Mouse (Mus musculus): ENCODE measurements at regions not wholly inside any gene's neighbourhood (a gene's known extent, or its start where the extent isn't known, plus 50 kb on each side); places are given as distances from the start of the nearest gene placed in this dataset.

DNA sequence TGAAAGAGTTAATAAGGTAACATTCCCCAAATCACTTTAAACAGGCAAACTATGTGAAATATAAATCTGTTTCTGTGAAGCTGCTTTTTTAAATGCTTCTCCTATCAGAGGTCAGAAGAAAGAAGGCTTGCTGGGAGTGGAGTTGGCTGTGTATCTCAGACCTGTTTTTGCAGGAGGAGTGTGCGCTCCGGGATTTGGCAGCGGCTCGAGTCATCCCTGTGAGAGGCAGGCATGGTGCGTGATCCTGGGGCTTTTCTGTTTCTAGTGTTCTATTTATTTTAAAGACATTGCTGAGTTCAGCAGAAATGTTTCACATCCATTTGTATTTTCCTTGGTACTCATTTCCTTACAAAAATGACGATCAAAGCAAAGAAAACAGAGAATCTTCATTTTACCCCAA, 91.0 kb upstream of the Gjb6 start:
- 0 out of 2 replicates have a peak, but pooled peaks cover 4% of the 10 kb centered on the region for H3K4me1 ChIP-seq (replicated peaks; ENCODE audit: control insufficient read depth, insufficient read depth, low read length)

DNA sequence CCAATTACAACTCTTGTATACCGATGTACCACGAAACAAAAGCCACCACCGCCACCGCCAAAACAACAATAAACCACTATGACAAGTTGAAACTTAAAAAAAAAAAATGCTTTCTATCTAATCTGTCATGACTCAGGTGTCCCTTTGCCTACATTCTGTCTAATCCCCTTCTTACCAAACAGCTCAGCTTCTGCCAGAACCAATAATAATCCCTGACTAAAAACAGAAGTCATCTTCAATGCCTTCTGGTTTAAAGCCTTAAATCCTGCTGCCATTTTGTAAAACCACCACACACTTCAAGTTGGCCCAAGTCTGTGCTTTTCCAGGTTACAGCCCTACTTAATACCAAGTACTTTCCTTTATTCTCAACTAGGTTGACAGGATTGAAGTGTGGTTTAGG, 86.9 kb upstream of the Gjb6 start:
- ATAC-seq = no peak
- H3K9me3 ChIP-seq (ENCODE audit: control insufficient read depth) = no peaks in the 10 kb centered on the region
- WGBS = 93% methylated on average over 4 of the region's 4 CpGs
- no peak overlapping the region for H3K4me2 ChIP-seq (replicated peaks; ENCODE audit: low read depth)
- H3K4me1 ChIP-seq (replicated peaks; ENCODE audit: control insufficient read depth, insufficient read depth, low read length) = 0 out of 2 replicates have a peak, but pooled peaks cover 4% of the 10 kb centered on the region
- H3K27ac ChIP-seq (ENCODE audit: low read depth, low read length) = no peak overlapping the region
- no peak overlapping the region for H3K4me3 ChIP-seq (ENCODE audit: low read depth, low read length)
- H3K9ac ChIP-seq (ENCODE audit: low read depth, low read length) = no peak overlapping the region
- TF ChIP-seq CTCF (IDR thresholded peaks at IDR 0.05; ENCODE audit: low read depth) = no peak
- H3K36me3 ChIP-seq (ENCODE audit: control insufficient read depth, insufficient read depth) = no peaks in the 10 kb centered on the region
- no peaks in the 10 kb centered on the region for H3K27me3 ChIP-seq (replicated peaks; ENCODE audit: control insufficient read depth, insufficient read depth, low read length)

More for the DNA sequence above, 91.0 kb upstream of the Gjb6 start:
- Histone ChIP-seq H3K27ac (ENCODE audit: low read depth, low read length) (no peak overlapping the region), H3K9me3 (ENCODE audit: control insufficient read depth) (no peaks in the 10 kb centered on the region), H3K27me3 (replicated peaks; ENCODE audit: control insufficient read depth, insufficient read depth, low read length) (no peaks in the 10 kb centered on the region), H3K9ac (ENCODE audit: low read depth, low read length) (no peak overlapping the region), H3K36me3 (ENCODE audit: control insufficient read depth, insufficient read depth) (no peaks in the 10 kb centered on the region), H3K4me2 (replicated peaks; ENCODE audit: low read depth) (no peak overlapping the region), H3K4me3 (ENCODE audit: low read depth, low read length) (no peak overlapping the region)
- TF ChIP-seq CTCF (IDR thresholded peaks at IDR 0.05; ENCODE audit: low read depth) = no peak
- WGBS = 58% methylated on average over 6 of the region's 6 CpGs
- ATAC-seq = no peak

DNA sequence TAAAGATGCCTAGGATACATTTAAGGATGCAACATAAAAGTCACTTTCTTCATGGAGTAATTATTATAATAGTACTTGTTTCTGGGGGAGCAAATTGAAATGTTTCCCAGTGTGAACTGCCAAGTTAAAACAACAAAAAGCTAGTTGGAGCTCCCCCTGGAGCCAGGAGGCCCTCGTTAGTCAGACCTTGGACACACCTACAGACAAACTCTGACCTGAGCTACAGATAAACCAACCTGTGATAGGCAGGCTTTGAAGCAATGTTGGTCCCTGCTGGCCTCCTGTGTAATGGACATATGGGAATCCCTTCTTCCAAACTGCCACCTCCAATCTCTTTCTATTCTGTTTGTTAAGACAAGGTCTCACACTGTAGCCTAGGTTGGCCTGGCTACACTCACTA, 86.2 kb upstream of the Gjb6 start:
- H3K27me3 ChIP-seq (replicated peaks; ENCODE audit: control insufficient read depth, insufficient read depth, low read length) = no peaks in the 10 kb centered on the region
- H3K36me3 ChIP-seq (ENCODE audit: control insufficient read depth, insufficient read depth) = no peaks in the 10 kb centered on the region
- H3K27ac ChIP-seq (ENCODE audit: low read depth, low read length) = no peak overlapping the region
- H3K9me3 ChIP-seq (ENCODE audit: control insufficient read depth) = no peaks in the 10 kb centered on the region
- ATAC-seq = peak; percentile 75; the same call in 1 of the 2 replicates
- H3K4me1 ChIP-seq (replicated peaks; ENCODE audit: control insufficient read depth, insufficient read depth, low read length) = 0 out of 2 replicates have a peak, but pooled peaks cover 4% of the 10 kb centered on the region
- WGBS = 24% methylated on average over 1 of the region's 1 CpGs
- TF ChIP-seq CTCF (IDR thresholded peaks at IDR 0.05; ENCODE audit: low read depth) = peak; percentile 52
- H3K4me3 ChIP-seq (ENCODE audit: low read depth, low read length) = no peak overlapping the region
- H3K9ac ChIP-seq (ENCODE audit: low read depth, low read length) = no peak overlapping the region
- no peak overlapping the region for H3K4me2 ChIP-seq (replicated peaks; ENCODE audit: low read depth)

DNA sequence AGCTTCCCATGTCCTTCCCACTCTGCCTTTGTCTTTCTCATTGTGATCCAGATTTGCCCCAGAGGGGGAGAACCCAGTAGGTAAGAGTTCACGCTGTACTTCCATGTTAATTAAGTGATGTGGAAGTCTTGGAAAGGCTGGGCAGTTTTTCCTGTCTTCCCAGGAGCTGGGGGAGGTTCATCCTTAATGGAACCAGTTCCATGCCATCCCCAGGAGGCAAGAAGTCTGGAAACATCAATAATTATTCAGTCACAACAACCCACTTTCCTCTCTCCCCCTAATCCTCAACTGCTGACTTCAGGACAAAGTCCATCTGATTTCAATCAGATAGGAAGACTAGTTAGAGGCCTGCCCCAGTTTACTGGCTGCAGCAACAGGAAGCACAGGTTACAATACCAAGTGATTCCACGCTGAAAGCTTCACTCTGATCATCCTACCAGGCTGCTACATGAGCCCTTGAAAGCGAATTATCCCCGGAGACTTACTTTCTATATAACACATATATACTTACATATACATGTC, 85.7 kb upstream of the Gjb6 start:
- ATAC-seq = peak; percentile 82
- no peak overlapping the region for H3K4me3 ChIP-seq (ENCODE audit: low read depth, low read length)
- no peaks in the 10 kb centered on the region for H3K36me3 ChIP-seq (ENCODE audit: control insufficient read depth, insufficient read depth)
- 0 out of 2 replicates have a peak, but pooled peaks cover 4% of the 10 kb centered on the region for H3K4me1 ChIP-seq (replicated peaks; ENCODE audit: control insufficient read depth, insufficient read depth, low read length)
- TF ChIP-seq CTCF (IDR thresholded peaks at IDR 0.05; ENCODE audit: low read depth) = no peak
- WGBS = 58% methylated on average over 4 of the region's 4 CpGs
- H3K4me2 ChIP-seq (replicated peaks; ENCODE audit: low read depth) = no peak overlapping the region
- H3K27ac ChIP-seq (ENCODE audit: low read depth, low read length) = no peak overlapping the region
- no peak overlapping the region for H3K9ac ChIP-seq (ENCODE audit: low read depth, low read length)
- H3K9me3 ChIP-seq (ENCODE audit: control insufficient read depth) = no peaks in the 10 kb centered on the region
- no peaks in the 10 kb centered on the region for H3K27me3 ChIP-seq (replicated peaks; ENCODE audit: control insufficient read depth, insufficient read depth, low read length)

DNA sequence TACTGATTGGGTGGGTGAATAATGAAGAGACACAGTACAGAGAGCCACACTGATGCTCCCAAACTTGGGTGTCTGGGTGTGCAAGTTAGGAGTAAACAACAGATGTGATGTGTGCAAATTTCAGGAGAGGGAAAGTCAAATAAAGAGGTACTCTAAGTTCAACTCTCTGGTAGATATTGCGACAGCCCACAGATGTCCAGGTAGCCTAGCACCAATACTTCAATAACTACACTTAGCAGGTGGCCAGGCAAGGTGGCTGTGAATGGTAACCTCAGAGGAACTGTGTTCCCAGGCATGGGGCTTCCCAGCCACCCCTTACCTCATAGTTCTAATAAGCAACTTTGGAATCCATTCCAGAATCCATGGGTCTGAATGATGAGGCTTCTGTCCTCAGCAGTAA, 54.4 kb upstream of the Gjb6 start:
- H3K4me3 ChIP-seq (ENCODE audit: low read depth, low read length) = no peak overlapping the region
- H3K9ac ChIP-seq (ENCODE audit: low read depth, low read length) = no peak overlapping the region
- no peaks in the 10 kb centered on the region for H3K4me1 ChIP-seq (replicated peaks; ENCODE audit: control insufficient read depth, insufficient read depth, low read length)
- H3K4me2 ChIP-seq (replicated peaks; ENCODE audit: low read depth) = no peak overlapping the region
- no peak for TF ChIP-seq CTCF (IDR thresholded peaks at IDR 0.05; ENCODE audit: low read depth)
- no peak overlapping the region for H3K27ac ChIP-seq (ENCODE audit: low read depth, low read length)
- no peaks in the 10 kb centered on the region for H3K36me3 ChIP-seq (ENCODE audit: control insufficient read depth, insufficient read depth)
- H3K27me3 ChIP-seq (replicated peaks; ENCODE audit: control insufficient read depth, insufficient read depth, low read length) = no peaks in the 10 kb centered on the region
- 81% methylated on average over 1 of the region's 1 CpGs for WGBS
- H3K9me3 ChIP-seq (ENCODE audit: control insufficient read depth) = no peaks in the 10 kb centered on the region
- no peak for ATAC-seq
